Mouse (Mus musculus): ENCODE results near the gene OR5BS1P. TPM values are rescaled to one million over a fixed set of nuclear protein-coding genes. Genes with fewer than 3 reads are reported as not detected.
A peak's percentile ranks its signal among the peaks of the same experiment; 100 is the strongest.
"Not testable (repeated sequence)": the region's sequence is repeated elsewhere in the genome, so short reads cannot be mapped to it uniquely, and the experiment has no call there.

OR5BS1P gene
- polyA plus RNA-seq, 1 experiment: not detected

DNA sequence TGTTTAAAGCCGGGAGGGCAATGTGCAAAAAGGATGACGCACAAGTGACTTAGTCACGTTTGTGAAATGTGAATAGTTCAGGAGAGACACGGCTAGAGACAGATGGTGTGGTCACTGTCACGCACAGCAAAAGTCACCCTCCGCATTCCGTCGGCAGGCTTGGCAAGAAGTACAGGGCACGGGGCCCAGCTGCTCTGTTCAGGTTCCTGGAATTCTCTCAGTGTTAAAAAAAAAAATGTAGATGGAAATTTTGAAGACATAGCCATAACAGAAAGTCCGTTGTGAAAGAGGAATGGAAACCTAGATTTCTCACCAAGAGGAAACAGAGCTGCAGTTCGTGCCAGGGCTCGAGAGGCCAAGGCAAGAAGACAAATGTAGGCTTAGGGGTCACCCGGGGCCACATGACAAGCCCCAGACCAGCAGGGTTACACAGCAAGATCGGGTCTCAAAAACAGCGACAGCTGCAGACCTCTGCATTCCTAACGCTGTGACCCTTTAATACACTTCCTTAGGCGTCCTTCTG, 43.2 kb downstream of the OR5BS1P start:
- no peak overlapping the region for H3K4me3 ChIP-seq (ENCODE audit: insufficient read depth, low read depth, low read length)
- peak overlapping the region; percentile 54 for H3K27ac ChIP-seq (replicated peaks; ENCODE audit: low read depth, low read length)
- H3K4me1 ChIP-seq (ENCODE audit: control insufficient read depth, insufficient read depth, insufficient read length, low read length): peaks cover 6% of the 10 kb centered on the region

- H3K4me1 ChIP-seq (ENCODE audit: control insufficient read depth, insufficient read depth, insufficient read length, low read length); H3K4me3 ChIP-seq (ENCODE audit: insufficient read depth, low read depth, low read length); H3K27ac ChIP-seq (replicated peaks; ENCODE audit: low read depth, low read length): not testable (repeated sequence)
Observed at GRCm38 (mm10) chr15:98513676-98514075, 44.0 kb downstream of the OR5BS1P start.

- no peak overlapping the region for H3K4me3 ChIP-seq (ENCODE audit: insufficient read depth, low read depth, low read length)
- peaks cover 6% of the 10 kb centered on the region for H3K4me1 ChIP-seq (ENCODE audit: control insufficient read depth, insufficient read depth, insufficient read length, low read length)
- H3K27ac ChIP-seq (replicated peaks; ENCODE audit: low read depth, low read length): no peak overlapping the region
Observed at GRCm38 (mm10) chr15:98514146-98514545, 44.5 kb downstream of the OR5BS1P start.

DNA sequence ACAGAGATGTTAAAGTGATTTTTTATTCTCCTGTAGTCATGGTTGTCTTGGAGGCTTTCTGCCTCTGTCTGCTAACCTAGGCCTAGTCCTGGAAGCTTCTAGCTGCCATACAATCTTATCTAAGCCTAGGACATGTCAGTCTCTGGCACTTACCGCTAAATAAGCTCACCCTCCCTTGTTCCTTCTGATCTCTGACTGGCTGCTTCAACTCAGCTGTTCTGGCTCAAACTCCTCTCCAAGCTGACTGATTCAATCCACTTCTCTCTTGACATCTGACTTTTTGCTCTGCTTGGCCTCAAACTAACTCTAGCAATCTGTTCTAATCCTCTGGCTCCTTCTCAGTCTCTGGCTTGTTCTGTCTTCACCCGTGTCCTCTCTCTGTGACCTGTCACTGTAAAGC, 45.1 kb downstream of the OR5BS1P start:
- not testable (repeated sequence) for H3K4me3 ChIP-seq (ENCODE audit: insufficient read depth, low read depth, low read length); H3K27ac ChIP-seq (replicated peaks; ENCODE audit: low read depth, low read length); H3K4me1 ChIP-seq (ENCODE audit: control insufficient read depth, insufficient read depth, insufficient read length, low read length)

DNA sequence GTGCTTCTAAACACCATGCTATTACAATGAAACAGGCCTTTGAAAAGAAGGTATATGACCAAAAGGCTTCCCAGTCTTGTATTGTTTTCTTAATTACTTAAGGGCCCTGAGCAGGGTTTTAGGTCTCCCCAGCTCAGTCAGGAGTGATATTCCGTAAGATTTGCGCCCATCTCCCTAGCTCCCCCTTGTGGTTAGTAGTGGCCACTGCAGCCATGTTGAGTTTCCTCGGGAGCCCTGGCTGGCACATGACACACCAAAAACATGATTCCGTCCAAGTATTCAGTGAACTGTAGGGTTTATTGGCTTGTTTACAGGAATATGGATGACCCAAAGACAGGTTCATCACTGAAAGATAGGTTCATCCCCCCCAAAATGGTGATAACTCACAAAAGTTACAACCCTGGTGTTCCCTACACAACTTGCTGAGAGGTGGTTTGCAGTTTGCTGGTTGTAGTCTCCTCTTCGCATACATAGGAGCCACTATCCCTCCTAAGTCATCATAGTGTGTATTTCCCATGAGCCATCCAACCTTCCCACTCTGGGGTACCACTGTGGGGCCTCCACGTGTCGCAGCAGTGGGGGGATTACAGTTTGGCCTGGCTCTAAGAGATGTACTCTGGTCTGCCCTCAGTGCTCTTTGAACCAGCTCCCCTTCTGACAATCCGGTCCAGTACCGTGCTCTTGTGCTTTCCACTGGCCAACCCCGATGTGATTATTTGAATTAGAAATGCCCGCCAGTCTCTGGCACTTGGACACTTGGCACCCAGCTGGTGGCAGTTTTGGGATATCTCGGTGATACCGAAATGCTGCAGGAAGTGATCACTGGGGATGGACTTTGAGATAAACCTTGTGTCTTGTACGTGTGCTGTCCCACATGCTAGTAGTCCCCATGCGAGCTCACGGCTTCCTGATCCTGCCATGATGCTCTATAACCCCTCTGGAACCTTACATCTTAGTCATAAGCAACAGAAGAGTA, 48.0 kb downstream of the OR5BS1P start:
- H3K4me1 ChIP-seq (ENCODE audit: control insufficient read depth, insufficient read depth, insufficient read length, low read length): peaks cover 3% of the 10 kb centered on the region

DNA sequence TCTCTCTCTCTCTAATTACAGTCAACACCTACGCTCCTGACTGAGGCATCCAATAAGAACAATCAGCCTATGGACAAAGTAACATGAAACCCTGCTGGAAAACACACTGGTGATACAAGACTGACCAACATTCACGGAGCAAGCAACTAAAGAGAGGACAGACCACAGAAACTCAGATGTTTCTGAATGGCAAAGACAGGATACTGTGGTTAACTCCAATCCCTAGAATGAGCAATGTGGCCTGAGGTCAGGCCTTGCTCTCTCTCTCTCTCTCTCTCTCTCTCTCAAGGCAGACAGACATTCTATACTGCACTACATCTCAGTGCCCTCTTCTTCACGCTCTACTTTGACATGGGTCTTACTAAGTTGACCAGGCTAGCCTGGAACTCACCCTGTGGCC, 51.5 kb downstream of the OR5BS1P start:
- H3K27ac ChIP-seq (replicated peaks; ENCODE audit: low read depth, low read length): no peak overlapping the region
- no peak overlapping the region for H3K4me3 ChIP-seq (ENCODE audit: insufficient read depth, low read depth, low read length)

More for the DNA sequence above, 48.0 kb downstream of the OR5BS1P start:
- H3K27ac ChIP-seq (replicated peaks; ENCODE audit: low read depth, low read length): no peak overlapping the region
- no peak overlapping the region for H3K4me3 ChIP-seq (ENCODE audit: insufficient read depth, low read depth, low read length)

DNA sequence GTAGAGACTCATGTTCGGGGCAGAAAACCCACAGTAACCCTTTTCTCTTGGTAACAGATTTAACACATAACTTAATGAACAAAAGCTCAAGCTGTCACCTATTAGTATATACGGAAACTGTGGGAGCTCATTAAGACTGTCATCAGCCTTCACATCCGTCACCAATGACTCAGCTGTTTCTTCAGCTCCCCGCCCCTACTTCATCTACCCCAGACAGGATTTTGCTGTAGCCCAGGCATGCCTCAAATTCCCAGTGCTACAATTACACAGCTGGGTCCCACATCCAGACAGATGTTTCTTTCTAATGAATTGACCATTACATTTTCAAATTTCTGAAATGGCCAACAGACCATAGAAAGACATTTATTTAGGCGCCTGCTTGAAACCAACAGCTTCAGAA, 56.4 kb downstream of the OR5BS1P start:
- no peak overlapping the region for H3K4me3 ChIP-seq (ENCODE audit: insufficient read depth, low read depth, low read length)
- H3K27ac ChIP-seq (replicated peaks; ENCODE audit: low read depth, low read length): no peak overlapping the region
- no peaks in the 10 kb centered on the region; the same call in 1 of the 2 replicates for H3K4me1 ChIP-seq (ENCODE audit: control insufficient read depth, insufficient read depth, insufficient read length, low read length)

More for the DNA sequence above, 51.5 kb downstream of the OR5BS1P start:
- no peaks in the 10 kb centered on the region for H3K4me1 ChIP-seq (ENCODE audit: control insufficient read depth, insufficient read depth, insufficient read length, low read length)

DNA sequence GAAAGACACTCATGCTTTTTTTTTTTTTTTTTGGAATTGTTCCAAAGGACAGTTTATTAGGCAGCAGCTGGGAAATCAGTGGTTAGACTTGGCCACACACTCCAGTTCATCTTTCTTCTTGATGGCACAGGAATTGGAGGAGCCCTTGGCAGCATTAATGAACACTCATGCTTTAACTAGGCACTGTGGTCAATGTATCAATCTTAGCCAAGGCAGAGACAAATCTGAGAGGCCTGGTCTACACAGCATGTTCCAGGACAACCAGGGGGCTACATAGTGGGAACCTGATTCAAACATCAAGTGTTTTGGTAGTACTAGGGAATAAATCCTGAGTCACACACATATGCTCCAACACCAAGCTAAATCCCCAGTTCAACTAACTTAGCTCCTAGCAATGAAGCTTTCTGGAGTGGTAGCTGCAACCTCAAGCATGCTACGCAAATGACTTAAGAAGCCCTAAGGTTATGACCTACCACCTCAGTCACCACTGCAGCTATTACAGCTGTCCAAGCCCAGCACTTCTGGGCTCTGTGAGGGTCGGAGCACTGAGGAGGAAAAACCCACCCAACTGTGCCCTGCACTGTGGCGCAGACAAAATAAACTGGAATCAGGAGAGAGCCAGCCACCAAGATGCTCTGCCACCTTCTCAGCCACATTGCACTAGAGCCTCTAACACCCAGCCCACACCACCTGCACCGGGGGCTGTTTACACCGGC, 57.5 kb downstream of the OR5BS1P start:
- Histone ChIP-seq H3K4me3 (ENCODE audit: insufficient read depth, low read depth, low read length) (no peak overlapping the region), H3K27ac (replicated peaks; ENCODE audit: low read depth, low read length) (no peak overlapping the region), H3K4me1 (ENCODE audit: control insufficient read depth, insufficient read depth, insufficient read length, low read length) (peaks cover under 1% of the 10 kb centered on the region; the same call in 1 of the 2 replicates)

DNA sequence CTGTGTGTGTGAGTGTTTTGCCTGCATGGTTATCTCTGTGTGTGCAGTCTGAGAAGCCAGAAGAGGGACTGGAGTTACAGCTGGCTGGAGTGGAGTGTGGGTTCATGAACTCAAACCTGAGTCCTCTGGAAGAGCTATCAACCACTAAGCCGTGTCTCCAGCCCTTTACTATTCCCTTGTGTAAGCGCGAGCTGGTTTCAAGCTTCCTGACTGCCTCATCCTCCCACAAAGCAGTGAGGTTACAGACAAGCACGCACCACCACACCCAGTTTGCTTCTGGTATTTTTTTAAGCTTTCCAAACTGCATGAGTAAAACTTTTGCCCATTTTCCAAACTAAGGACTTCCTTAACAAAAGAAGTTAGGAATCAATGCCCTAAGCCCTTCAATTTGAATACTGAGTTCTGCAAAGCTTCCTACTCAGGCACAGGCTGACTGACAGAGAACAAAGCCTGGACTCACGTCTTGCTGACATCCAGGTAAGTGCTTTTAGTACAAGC, 58.4 kb downstream of the OR5BS1P start:
- Histone ChIP-seq H3K4me1 (ENCODE audit: control insufficient read depth, insufficient read depth, insufficient read length, low read length) (peaks cover 2% of the 10 kb centered on the region; the same call in 1 of the 2 replicates), H3K4me3 (ENCODE audit: insufficient read depth, low read depth, low read length) (no peak overlapping the region), H3K27ac (replicated peaks; ENCODE audit: low read depth, low read length) (no peak overlapping the region)

Other genes with a start within 250 kb of the OR5BS1P start
- gene Gm44579, start 248.9 kb upstream of the OR5BS1P start, polyA plus RNA-seq (2012; ENCODE audit: insufficient read depth, insufficient read length, missing spikeins): not detected in 2 replicates
- not detected in 2 replicates for gene Olfr287, start 248.8 kb upstream of the OR5BS1P start, polyA plus RNA-seq (2012; ENCODE audit: insufficient read depth, insufficient read length, missing spikeins)
- not detected in 2 replicates for gene Olfr286, start 235.4 kb upstream of the OR5BS1P start, polyA plus RNA-seq (2012; ENCODE audit: insufficient read depth, insufficient read length, missing spikeins)
- gene H1fnt, start 212.6 kb upstream of the OR5BS1P start, polyA plus RNA-seq (2012; ENCODE audit: insufficient read depth, insufficient read length, missing spikeins): not detected in 2 replicates
- 3.6 and 4.6 TPM in 2 replicates for gene Zfp641, start 173.7 kb upstream of the OR5BS1P start, polyA plus RNA-seq (2012; ENCODE audit: insufficient read depth, insufficient read length, missing spikeins)
- not detected in 2 replicates for gene Olfr285, start 152.5 kb upstream of the OR5BS1P start, polyA plus RNA-seq (2012; ENCODE audit: insufficient read depth, insufficient read length, missing spikeins)
- not detected in 2 replicates for gene Olfr284, start 128.9 kb upstream of the OR5BS1P start, polyA plus RNA-seq (2012; ENCODE audit: insufficient read depth, insufficient read length, missing spikeins)
- not detected in 2 replicates for gene Olfr283, start 89.0 kb upstream of the OR5BS1P start, polyA plus RNA-seq (2012; ENCODE audit: insufficient read depth, insufficient read length, missing spikeins)
- not detected in 2 replicates for gene Olfr282, start 38.7 kb upstream of the OR5BS1P start, polyA plus RNA-seq (2012; ENCODE audit: insufficient read depth, insufficient read length, missing spikeins)
- not detected in 2 replicates for gene Olfr281, start 17.3 kb upstream of the OR5BS1P start, polyA plus RNA-seq (2012; ENCODE audit: insufficient read depth, insufficient read length, missing spikeins)
- not detected in 2 replicates for gene Lalba, start 12.8 kb downstream of the OR5BS1P start, polyA plus RNA-seq (2012; ENCODE audit: insufficient read depth, insufficient read length, missing spikeins)
- gene Olfr279, start 22.5 kb downstream of the OR5BS1P start, polyA plus RNA-seq (2012; ENCODE audit: insufficient read depth, insufficient read length, missing spikeins): not detected in 2 replicates
- gene Kansl2, start 64.4 kb downstream of the OR5BS1P start, polyA plus RNA-seq (2012; ENCODE audit: insufficient read depth, insufficient read length, missing spikeins): 33.1 and 38.0 TPM in 2 replicates
- gene Ccnt1, start 101.0 kb downstream of the OR5BS1P start, polyA plus RNA-seq (2012; ENCODE audit: insufficient read depth, insufficient read length, missing spikeins): 16.4 and 18.1 TPM in 2 replicates
- gene 4930415O20Rik, start 101.1 kb downstream of the OR5BS1P start, polyA plus RNA-seq (2012; ENCODE audit: insufficient read depth, insufficient read length, missing spikeins): 5.1 and 14.0 TPM in 2 replicates
- gene Adcy6, start 140.2 kb downstream of the OR5BS1P start, polyA plus RNA-seq (2012; ENCODE audit: insufficient read depth, insufficient read length, missing spikeins): 37.3 and 42.5 TPM in 2 replicates
- gene Cacnb3, start 160.9 kb downstream of the OR5BS1P start, polyA plus RNA-seq (2012; ENCODE audit: insufficient read depth, insufficient read length, missing spikeins): 0.46 and 0.95 TPM in 2 replicates
- gene Ddx23, start 193.0 kb downstream of the OR5BS1P start, polyA plus RNA-seq (2012; ENCODE audit: insufficient read depth, insufficient read length, missing spikeins): 28.1 and 50.7 TPM in 2 replicates
- gene Rnd1, start 207.6 kb downstream of the OR5BS1P start, polyA plus RNA-seq (2012; ENCODE audit: insufficient read depth, insufficient read length, missing spikeins): 1.7 and 1.8 TPM in 2 replicates
- gene Ccdc65, start 238.3 kb downstream of the OR5BS1P start, polyA plus RNA-seq (2012; ENCODE audit: insufficient read depth, insufficient read length, missing spikeins): not detected in 2 replicates